Mouse (Mus musculus): ENCODE results near the gene Pdlim5.

GRCm38 (mm10) chr3:142436824-142437223 lies 41.3 kb upstream of the Pdlim5 start:
- TF ChIP-seq TAL1 (IDR thresholded peaks at IDR 0.05; ENCODE audit: low read length) (no peak), GATA1 (IDR thresholded peaks at IDR 0.05; ENCODE audit: low read length) (no peak)

Data from erythroblast, embryonic 14.5 days (primary cell).